Mouse (Mus musculus): ENCODE results near the gene Chad.

DNA sequence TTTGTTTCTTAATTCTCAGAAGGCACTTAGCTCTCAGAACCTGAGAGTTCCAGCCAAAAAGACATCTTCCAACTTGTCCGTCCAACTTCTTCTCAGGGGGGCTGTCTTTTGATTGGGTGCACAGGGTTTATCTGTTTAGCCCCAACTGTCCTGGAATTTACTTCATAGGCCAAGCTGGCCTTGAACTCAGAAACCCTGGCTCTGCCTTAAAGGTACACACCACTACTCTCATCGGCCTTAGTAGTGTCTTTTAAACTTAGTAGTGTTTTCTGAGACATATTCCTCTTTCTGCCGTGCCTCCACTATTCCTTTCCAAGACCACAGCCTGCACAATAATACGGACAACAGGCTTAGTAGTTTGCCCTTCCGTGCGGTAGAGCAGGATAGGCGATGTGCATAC, 35.6 kb downstream of the Chad start:
- TF ChIP-seq CTCF (IDR thresholded peaks at IDR 0.05; ENCODE audit: insufficient read depth, low read depth, low read length), result no peak
- TF ChIP-seq POLR2A (IDR thresholded peaks at IDR 0.05; ENCODE audit: insufficient read depth, low read depth, low read length), result no peak
